Mouse (Mus musculus): ENCODE data around the gene Fcrla.

Gene Fcrla

GRCm38 (mm10) chr1:170884978-170885561 lies 42.3 kb downstream of the Fcrla start, which contains the start of the genes Gm26620 and Dusp12:
Gm26620 (plus strand) TSS chr1:170885065.
Dusp12 (minus strand) TSS chr1:170885540.
- DNase-seq (ENCODE audit: low spot score), result peak; percentile 74

DNA sequence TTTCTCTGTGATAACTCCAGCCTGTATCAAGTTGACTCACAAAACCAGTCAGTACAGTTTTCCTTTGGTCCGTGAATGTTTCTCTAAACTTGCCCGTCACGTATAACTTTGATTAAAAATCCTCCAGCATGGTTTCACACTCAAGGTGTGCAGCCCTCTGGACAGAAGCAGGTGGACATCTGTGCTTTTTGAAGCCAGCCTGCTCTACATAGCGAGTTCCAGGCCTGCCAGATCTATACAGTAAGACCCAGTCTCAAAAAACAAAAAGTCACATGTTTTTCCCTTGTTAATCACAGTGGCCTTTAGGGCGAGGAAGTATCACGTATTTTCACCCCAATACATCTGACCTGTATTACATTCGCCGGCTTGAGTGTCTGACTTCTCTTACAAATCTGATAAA lies 43.0 kb downstream of the Fcrla start:
- no peak for DNase-seq (ENCODE audit: low spot score)

DNA sequence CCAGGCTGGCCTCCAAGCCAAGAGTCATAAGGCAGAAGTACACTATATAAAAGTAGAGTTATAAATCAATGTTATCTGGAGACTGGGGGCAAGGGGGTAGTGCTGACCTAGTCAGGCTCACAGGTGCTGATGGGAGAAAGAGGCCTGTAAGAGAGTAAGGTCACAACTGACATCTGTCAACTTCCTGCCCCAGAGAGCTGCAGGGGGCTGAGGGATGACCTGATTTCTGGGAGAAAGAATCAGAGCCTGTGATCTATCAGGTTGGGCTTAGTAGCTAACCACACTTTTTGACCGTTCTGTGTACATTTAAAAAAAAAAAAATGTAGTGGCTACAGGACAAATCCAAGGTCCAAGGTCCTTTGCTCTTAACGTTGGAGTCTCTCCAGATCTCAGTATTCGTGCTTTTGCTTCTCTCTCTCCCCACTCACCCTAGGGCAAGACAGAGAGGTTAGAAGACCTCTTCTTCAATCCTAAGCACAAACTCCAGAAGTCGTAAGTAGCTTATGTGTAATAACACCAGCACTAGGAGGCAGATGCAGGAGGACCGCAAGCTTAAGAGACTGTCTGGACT lies 44.4 kb downstream of the Fcrla start:
- DNase-seq (ENCODE audit: low spot score), result no peak

- no peak for DNase-seq (ENCODE audit: low spot score)
These were observed 50.5 kb downstream of the Fcrla start for GRCm38 (mm10) chr1:170876906-170877305.

GRCm38 (mm10) chr1:170875676-170876075 lies 51.7 kb downstream of the Fcrla start:
- DNase-seq (ENCODE audit: low spot score), result no peak

- no peak for DNase-seq (ENCODE audit: low spot score)
These were observed 55.4 kb downstream of the Fcrla start for GRCm38 (mm10) chr1:170871961-170872360.

DNA sequence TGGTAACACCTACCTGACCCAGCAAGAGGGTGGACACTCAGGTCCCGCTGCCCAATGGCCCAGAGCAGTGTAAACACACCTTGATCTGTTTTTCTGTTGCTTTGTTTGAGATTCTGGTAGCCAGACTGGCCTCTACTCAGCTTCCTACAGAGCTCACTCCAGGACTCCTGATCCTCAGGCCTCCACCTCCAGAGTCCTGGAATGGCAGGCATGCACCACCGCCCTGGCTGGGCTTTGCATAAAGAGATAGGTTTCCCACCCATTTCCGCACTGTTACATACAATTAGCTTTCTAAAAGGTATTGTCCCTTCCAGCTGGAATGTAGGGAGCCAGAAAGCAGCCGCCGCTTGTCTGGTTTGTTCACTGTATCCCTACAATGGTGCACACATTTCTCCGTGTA lies 56.0 kb downstream of the Fcrla start:
- DNase-seq (ENCODE audit: low spot score), result no peak

DNA sequence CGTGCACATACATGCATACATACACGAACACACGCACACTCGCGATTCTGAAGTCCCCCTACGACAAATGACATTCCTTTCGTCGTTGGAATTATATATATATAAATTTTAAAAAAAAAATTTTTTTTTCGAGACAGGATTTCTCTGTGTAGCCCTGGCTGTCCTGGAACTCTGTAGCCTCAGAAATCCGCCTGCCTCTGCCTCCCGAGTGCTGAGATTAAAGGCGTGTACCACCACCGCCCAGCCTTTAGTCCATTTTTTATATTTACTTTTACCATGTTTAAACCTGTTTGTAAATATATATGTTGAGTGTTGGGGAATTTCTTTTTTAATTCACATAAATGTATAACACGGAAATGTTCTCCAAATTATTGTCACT lies 58.5 kb downstream of the Fcrla start:
- DNase-seq (ENCODE audit: low spot score), result no peak

- peak; percentile 49 for DNase-seq (ENCODE audit: low spot score)
These were observed 59.1 kb downstream of the Fcrla start for GRCm38 (mm10) chr1:170868107-170868904.

DNA sequence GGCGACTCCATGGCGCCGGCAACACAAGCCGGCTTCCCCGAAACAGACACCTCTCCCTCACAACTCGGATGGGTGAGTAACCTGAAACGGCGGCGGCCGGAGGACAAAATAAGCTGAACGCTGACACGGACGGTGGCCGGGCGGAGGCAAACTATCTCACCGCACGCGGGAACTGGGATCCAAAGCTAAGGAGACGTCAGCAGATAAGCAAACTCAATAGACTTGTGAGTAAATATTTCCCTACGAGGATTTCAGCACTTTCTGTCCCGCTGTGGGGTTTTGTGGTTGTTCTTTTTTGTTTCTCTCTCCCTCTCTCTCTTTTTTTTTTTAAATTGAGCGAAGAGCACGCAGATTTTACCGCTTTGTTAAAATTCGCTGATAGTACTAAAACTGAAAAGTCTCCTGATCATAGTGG lies 59.7 kb downstream of the Fcrla start, which contains the start of gene Atf6:
Gene Atf6, minus strand, starts transcription at position 81 of the 415 bp plus-strand sequence.
- DNase-seq (ENCODE audit: low spot score), result peak; percentile 94
